Mouse (Mus musculus) cortical plate, adult 2 months (tissue): ENCODE data around the gene Tsks. TPM values are rescaled to one million over a fixed set of nuclear protein-coding genes. Genes with fewer than 3 reads are reported as not detected.

Source experiments
- H3K27ac ChIP-seq: fragments of 200-500 bp; 2 replicates; pipeline ENCODE4 v1.5.1; 2012; ENCODE audit warnings: low read length, control low read depth, inconsistent platforms; ENCODE audit not compliant: insufficient read depth
- H3K4me1 ChIP-seq: fragments of 200-500 bp; 2 replicates; pipeline ENCODE4 v1.6.1; 2011; ENCODE audit warnings: low read length; ENCODE audit not compliant: control insufficient read depth, insufficient read depth
- H3K4me3 ChIP-seq: fragments of 200-500 bp; 2 replicates; pipeline ENCODE4 v1.5.1; 2011; ENCODE audit warnings: mild to moderate bottlenecking, low read length, control low read depth; ENCODE audit not compliant: insufficient read depth
- CTCF ChIP-seq: fragments of 200-500 bp; IDR thresholded peaks from 2 replicates; pipeline ENCODE4 v1.5.1; 2011; ENCODE audit warnings: mild to moderate bottlenecking, control low read depth, low read length; ENCODE audit not compliant: insufficient read depth; ENCODE audit errors: extremely low read depth
- POLR2A ChIP-seq: fragments of 200-500 bp; IDR thresholded peaks from 2 replicates; pipeline ENCODE4 v1.6.1; 2011; ENCODE audit warnings: mild to moderate bottlenecking, low read length, control low read depth; ENCODE audit not compliant: insufficient read depth; ENCODE audit errors: extremely low read depth
- polyA plus RNA-seq: library from polyadenylated mRNA; depleted of rRNA; stranded (reverse); fragments of >200 nt; gene quantifications from 2 replicates; pipeline ENCODE4 v1.2.3, GENCODE M21; 2012

The Tsks gene
- polyA plus RNA-seq, 1 experiment = 1.5 TPM

DNA sequence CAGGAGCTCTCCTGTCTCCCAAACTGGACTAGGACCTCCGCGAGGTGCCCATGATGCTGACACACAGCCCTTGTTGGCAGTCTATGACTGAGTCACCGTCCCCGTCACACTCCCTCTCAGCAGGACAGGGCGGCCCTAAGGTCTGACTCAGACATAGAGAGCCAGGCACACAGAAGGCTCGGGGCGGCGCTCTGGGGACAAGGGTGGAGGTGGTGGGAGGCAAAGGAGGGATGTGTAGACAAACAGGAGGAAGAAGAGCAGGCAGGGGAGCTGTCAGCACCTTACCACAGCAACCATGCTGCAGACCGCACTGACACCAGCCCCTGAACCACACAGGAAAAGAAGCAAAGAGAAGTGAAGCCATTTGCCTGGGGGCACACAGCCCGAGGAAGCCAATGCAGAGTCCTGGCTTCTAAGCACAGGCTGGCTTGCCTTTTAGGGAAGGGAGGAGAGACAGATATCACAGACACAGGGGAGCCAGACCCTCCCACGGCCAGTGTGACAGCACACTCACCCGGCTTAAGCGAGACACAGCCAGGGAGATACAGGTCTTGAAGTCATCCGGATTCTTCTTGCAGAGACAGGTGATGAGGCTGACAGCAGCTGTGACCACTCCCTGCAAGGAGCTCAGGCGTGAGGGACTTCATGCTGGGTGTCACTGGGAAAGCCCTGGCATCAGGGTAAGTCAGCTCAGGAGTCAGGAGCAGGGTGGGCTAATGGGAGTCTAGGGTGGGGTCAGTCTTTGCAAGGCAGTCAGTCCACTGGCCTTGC is 34.1 kb upstream of the Tsks start:
- TF ChIP-seq CTCF = no peak
- no peak for TF ChIP-seq POLR2A
- Histone ChIP-seq H3K4me3 (no peak overlapping the region), H3K27ac (no peak overlapping the region), H3K4me1 (peaks cover 3% of the 10 kb centered on the region)

DNA sequence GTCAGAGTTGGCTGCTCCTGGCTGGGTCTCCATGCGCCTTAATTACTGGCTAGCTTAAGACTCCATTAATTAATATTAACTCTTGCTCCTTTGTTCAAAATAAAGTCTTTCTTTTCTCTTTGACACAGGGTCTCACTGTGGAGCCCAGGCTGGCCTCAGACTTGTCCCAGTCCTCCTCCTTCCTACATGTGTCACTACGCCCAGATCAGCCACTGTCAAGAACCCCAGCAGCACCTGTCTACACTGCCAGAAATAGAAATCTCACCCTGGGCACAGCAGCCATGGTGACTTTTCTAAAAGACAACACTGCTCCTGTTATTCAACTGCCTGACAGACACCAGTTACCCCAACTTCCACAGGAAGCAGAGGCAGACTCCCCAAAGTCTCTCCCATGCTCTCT is 28.6 kb upstream of the Tsks start:
- TF ChIP-seq CTCF = no peak
- no peak for TF ChIP-seq POLR2A
- Histone ChIP-seq H3K4me3 (no peak overlapping the region), H3K4me1 (peaks cover 11% of the 10 kb centered on the region), H3K27ac (no peak overlapping the region)

DNA sequence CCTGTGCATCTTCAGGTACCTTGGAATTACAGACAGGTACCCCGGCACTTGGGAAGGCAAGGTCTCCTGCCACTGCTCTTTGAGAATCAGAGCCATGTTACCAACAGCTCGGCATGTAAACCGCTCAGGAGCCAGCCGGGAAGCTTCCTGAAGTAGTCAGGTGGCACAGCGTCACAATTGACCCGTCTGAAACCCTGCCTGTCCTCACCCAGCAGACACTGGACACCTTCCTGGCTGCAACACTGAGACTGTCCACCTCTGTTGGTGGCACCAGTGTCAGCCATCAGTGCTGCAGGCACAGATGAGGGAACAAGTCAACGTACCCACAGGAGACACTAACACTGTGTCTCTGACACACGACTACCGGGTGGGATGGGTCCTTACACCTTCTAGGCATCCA is 27.7 kb upstream of the Tsks start:
- H3K27ac ChIP-seq = no peak overlapping the region
- TF ChIP-seq POLR2A = no peak
- TF ChIP-seq CTCF = no peak
- peaks cover 11% of the 10 kb centered on the region for H3K4me1 ChIP-seq
- H3K4me3 ChIP-seq = no peak overlapping the region

GRCm38 (mm10) chr7:44916191-44916590 is 26.8 kb upstream of the Tsks start:
- no peak for TF ChIP-seq CTCF
- no peak for TF ChIP-seq POLR2A
- Histone ChIP-seq H3K4me3 (no peak overlapping the region), H3K27ac (no peak overlapping the region), H3K4me1 (peaks cover 11% of the 10 kb centered on the region)

- TF ChIP-seq POLR2A (no peak), CTCF (no peak)
- peaks cover 11% of the 10 kb centered on the region for H3K4me1 ChIP-seq
- H3K27ac ChIP-seq = peak overlapping the region; percentile 72; the same call in 1 of the 2 replicates
- H3K4me3 ChIP-seq = no peak overlapping the region
These were observed 26.1 kb upstream of the Tsks start for GRCm38 (mm10) chr7:44916881-44917280.

GRCm38 (mm10) chr7:44918219-44918618 is 24.8 kb upstream of the Tsks start:
- no peak for TF ChIP-seq POLR2A
- TF ChIP-seq CTCF = no peak

GRCm38 (mm10) chr7:44919127-44919526 is 23.9 kb upstream of the Tsks start:
- Histone ChIP-seq H3K4me3 (no peak overlapping the region), H3K27ac (no peak overlapping the region), H3K4me1 (peaks cover 11% of the 10 kb centered on the region)
- TF ChIP-seq POLR2A (no peak), CTCF (no peak)

More at GRCm38 (mm10) chr7:44918219-44918618, 24.8 kb upstream of the Tsks start:
- H3K4me1 ChIP-seq = peaks cover 11% of the 10 kb centered on the region
- H3K27ac ChIP-seq = peak overlapping the region; percentile 8; the same call in 1 of the 2 replicates
- no peak overlapping the region for H3K4me3 ChIP-seq

GRCm38 (mm10) chr7:44922530-44922929 is 20.5 kb upstream of the Tsks start:
- H3K4me3 ChIP-seq = no peak overlapping the region
- TF ChIP-seq POLR2A = no peak
- TF ChIP-seq CTCF = no peak
- H3K27ac ChIP-seq = no peak overlapping the region
- peaks cover 13% of the 10 kb centered on the region for H3K4me1 ChIP-seq

GRCm38 (mm10) chr7:44925468-44925867 is 17.5 kb upstream of the Tsks start:
- TF ChIP-seq POLR2A (no peak), CTCF (peak; percentile 42)
- Histone ChIP-seq H3K27ac (no peak overlapping the region), H3K4me3 (no peak overlapping the region), H3K4me1 (peaks cover 6% of the 10 kb centered on the region)

DNA sequence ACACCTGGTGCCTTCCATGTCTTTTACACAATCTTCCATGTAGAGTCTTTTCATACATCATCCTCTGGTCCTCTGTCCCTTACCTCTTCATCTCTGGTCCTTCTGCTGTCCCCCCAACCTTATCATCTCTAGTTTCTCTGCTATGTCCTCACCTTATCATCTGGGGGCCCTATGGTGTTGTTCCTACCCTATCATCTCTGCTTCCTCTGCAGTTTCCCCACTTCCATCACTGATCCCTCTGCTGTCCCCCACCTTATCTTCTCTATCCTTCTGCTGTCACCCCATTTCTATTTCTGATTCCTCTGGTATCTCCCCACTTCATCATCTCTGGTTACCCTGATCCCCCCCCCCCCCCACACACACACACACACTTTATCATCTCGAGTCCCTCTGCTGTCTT is 14.4 kb upstream of the Tsks start:
- Histone ChIP-seq H3K4me3 (peak overlapping the region; percentile 90), H3K27ac (peak overlapping the region; percentile 92; the same call in 1 of the 2 replicates), H3K4me1 (peaks cover 6% of the 10 kb centered on the region)
- TF ChIP-seq CTCF (no peak), POLR2A (no peak)
